27 mouse cellular contexts compared by ENCODE assay signal in genomic region chr17:15337906-15338305, GRCm38 (mm10). TPM values are rescaled to one million over a fixed set of nuclear protein-coding genes. Genes with fewer than 3 reads are reported as not detected.
DNase-seq lines count a peak whose midpoint lies in the region; ATAC-seq and TF ChIP-seq lines count a peak whose summit lies in the region.
"Had no signal": no experiment of that assay in that cellular context is flagged by ENCODE, and none has a peak within 500 bp of the region (broad histone marks: within the 10 kb centered on the region; RNA-seq: fewer than 3 reads in every experiment).

No protein-coding gene starts in this region.

- H3K36me3 ChIP-seq in forebrain, embryonic 11.5 days (ENCODE audit: control insufficient read depth, insufficient read depth, low read length), result no peaks in the 10 kb centered on the region
- H3K36me3 ChIP-seq in forebrain, embryonic 16.5 days (ENCODE audit: control insufficient read depth, insufficient read depth), result no peaks in the 10 kb centered on the region
- H3K36me3 ChIP-seq: embryonic facial prominence, embryonic 13.5 days; embryonic facial prominence, embryonic 15.5 days; forebrain, embryonic 12.5 days; G1E had no signal

- ATAC-seq in forebrain, embryonic 11.5 days (replicated peaks; ENCODE audit: low FRiP score), result no peak
- ATAC-seq in forebrain, embryonic 16.5 days, result no peak
- ATAC-seq: activated CD4-positive, CD25-positive, alpha-beta regulatory T cell, adult 4 months; CD4-positive, CD25-positive, alpha-beta regulatory T cell, adult 4 months; forebrain, embryonic 14.5 days; forebrain, postnatal 0 days; Patski had no signal

- no peak overlapping the region for H3K9ac ChIP-seq in forebrain, embryonic 11.5 days (ENCODE audit: low read length)
- no peak overlapping the region for H3K9ac ChIP-seq in forebrain, embryonic 16.5 days (replicated peaks; ENCODE audit: low read depth, low read length)
- H3K9ac ChIP-seq: embryonic facial prominence, embryonic 13.5 days; embryonic facial prominence, embryonic 15.5 days; forebrain, embryonic 12.5 days; forebrain, postnatal 0 days had no signal

- H3K4me3 ChIP-seq in forebrain, embryonic 11.5 days (ENCODE audit: low read depth, low read length), result no peak overlapping the region
- H3K4me3 ChIP-seq in forebrain, embryonic 16.5 days (replicated peaks; ENCODE audit: low read length), result no peak overlapping the region
- no peak overlapping the region for H3K4me3 ChIP-seq in left cerebral cortex, adult 2 months
- H3K4me3 ChIP-seq: embryonic facial prominence, embryonic 13.5 days; embryonic facial prominence, embryonic 15.5 days; erythroblast, embryonic 14.5 days; forebrain, embryonic 12.5 days had no signal

- no peak overlapping the region for H3K27ac ChIP-seq in forebrain, embryonic 11.5 days (ENCODE audit: low read depth, low read length)
- H3K27ac ChIP-seq in forebrain, embryonic 16.5 days (ENCODE audit: low read length), result no peak overlapping the region
- no peak overlapping the region for H3K27ac ChIP-seq in left cerebral cortex, adult 2 months
- H3K27ac ChIP-seq: embryonic facial prominence, embryonic 13.5 days; embryonic facial prominence, embryonic 15.5 days; forebrain, embryonic 12.5 days had no signal

- DNase-seq in forebrain, embryonic 11.5 days (ENCODE audit: low spot score), result peak; percentile 23
- DNase-seq in ES-CJ7 (ENCODE audit: low read depth, low spot score) (peak; percentile 96), R1 (ENCODE audit: low read depth, low spot score) (peak; percentile 81)
- no peak for DNase-seq in left cerebral cortex, adult 2 months (ENCODE audit: extremely low spot score in 1 of 2, low spot score in 2 of 2)
- DNase-seq in cerebellum, adult 9-10 months, result no peak
- DNase-seq: adrenal gland, adult 8-10 months; adrenal gland, postnatal 14 days; adrenal gland, postnatal 36 days; B cell, adult 2 months; cerebellum, adult 11-12 months; cerebellum, adult 2 months; cerebellum, adult 9-11 months; cerebellum, postnatal 14 days; cerebellum, postnatal 36 days; embryo, embryonic 11 days; forebrain, postnatal 0 days had no signal

- H3K4me1 ChIP-seq in forebrain, embryonic 11.5 days (replicated peaks; ENCODE audit: control insufficient read depth, insufficient read depth, low read length), result peaks cover 2% of the 10 kb centered on the region; the same call in 1 of the 2 replicates
- peaks cover 4% of the 10 kb centered on the region for H3K4me1 ChIP-seq in forebrain, embryonic 16.5 days (replicated peaks; ENCODE audit: control insufficient read depth, insufficient read depth, low read length)

- H3K9me3 ChIP-seq in forebrain, embryonic 11.5 days (ENCODE audit: control insufficient read depth, low read length), result no peaks in the 10 kb centered on the region
- H3K9me3 ChIP-seq in forebrain, embryonic 16.5 days (ENCODE audit: control insufficient read depth, low read length), result no peaks in the 10 kb centered on the region
- H3K9me3 ChIP-seq: embryonic facial prominence, embryonic 13.5 days; embryonic facial prominence, embryonic 15.5 days; forebrain, embryonic 12.5 days; G1E had no signal

- no peaks in the 10 kb centered on the region for H3K27me3 ChIP-seq in forebrain, embryonic 11.5 days (ENCODE audit: control insufficient read depth, insufficient read depth, low read length)
- H3K27me3 ChIP-seq in forebrain, embryonic 16.5 days (replicated peaks; ENCODE audit: control insufficient read depth, insufficient read depth, low read length), result no peaks in the 10 kb centered on the region
- H3K27me3 ChIP-seq: CH12.LX; embryonic facial prominence, embryonic 13.5 days; embryonic facial prominence, embryonic 15.5 days; forebrain, embryonic 12.5 days; Patski had no signal

- intact Hi-C loops in left cerebral cortex, adult 2 months (cut with DNase I), result no loop called here

- TF ChIP-seq CTCF in left cerebral cortex, adult 2 months (IDR thresholded peaks at IDR 0.05), result no peak

- 81% methylated on average over 1 of the region's 1 CpGs for WGBS in forebrain, embryonic 11.5 days
- 100% methylated on average over 1 of the region's 1 CpGs for WGBS in forebrain, embryonic 16.5 days

- no peak overlapping the region for H3K4me2 ChIP-seq in forebrain, embryonic 11.5 days (ENCODE audit: low read depth, low read length, severe bottlenecking)
- H3K4me2 ChIP-seq in forebrain, embryonic 16.5 days (ENCODE audit: low read length), result no peak overlapping the region
- H3K4me2 ChIP-seq: embryonic facial prominence, embryonic 13.5 days; embryonic facial prominence, embryonic 15.5 days; forebrain, embryonic 12.5 days had no signal

RNA-seq across cellular contexts. Expression of gene Dll1, which starts 38.8 kb away (rescaled TPM):
- polyA plus RNA-seq in forebrain, embryonic 11.5 days (2014; fragmentation: Nextera tagmentation; extraction: Ambion mirVana), result 84.7 and 97.4 TPM in 2 replicates
- polyA plus RNA-seq in forebrain, embryonic 16.5 days (2015; fragmentation: Nextera tagmentation; extraction: Ambion mirVana), result 28.9 and 30.7 TPM in 2 replicates
- 1 to 10 TPM; 4.8 to 7.1 TPM for total RNA-seq in left cerebral cortex, adult 2 months (2021)
- total RNA-seq: G1E had no signal
- polyA plus RNA-seq: G1E had no signal

RNA-seq across cellular contexts. Expression of gene Fam120b, which starts 58.1 kb away (rescaled TPM):
- polyA plus RNA-seq in forebrain, embryonic 11.5 days (2014; fragmentation: Nextera tagmentation; extraction: Ambion mirVana), result 32.7 and 33.6 TPM in 2 replicates
- polyA plus RNA-seq in forebrain, embryonic 16.5 days (2015; fragmentation: Nextera tagmentation; extraction: Ambion mirVana), result 52.8 and 52.9 TPM in 2 replicates
- 10 to 100 TPM; 45.3 to 46.1 TPM for total RNA-seq in left cerebral cortex, adult 2 months (2021)

Comparison
In these comparisons a context has a peak if more than half of its experiments do, and no peak if none do; other contexts are left out.
1. DNase-seq: peak in forebrain, embryonic 11.5 days (single experiment), ES-CJ7 (single experiment) and R1 (single experiment); none in left cerebral cortex, adult 2 months (0 of 2) and cerebellum, adult 9-10 months (single experiment).